Mouse (Mus musculus): ENCODE results near the gene Usp20. TPM values are rescaled to one million over a fixed set of nuclear protein-coding genes. Genes with fewer than 3 reads are reported as not detected.
A peak's percentile ranks its signal among the peaks of the same experiment; 100 is the strongest.
"Not testable (repeated sequence)": the region's sequence is repeated elsewhere in the genome, so short reads cannot be mapped to it uniquely, and the experiment has no call there.

The Usp20 gene
- total RNA-seq (2021) = 10 to 100 TPM; 55.6 to 56.6 TPM
- long read RNA-seq, experiment 1, full-length matches to known transcripts = 13 of 60 reads
- long read RNA-seq, experiment 1, partial matches to known transcripts = 10 of 60 reads
- long read RNA-seq, experiment 1, other reads (novel, unspliced or antisense) = 37 of 60 reads
- long read RNA-seq, experiment 2, full-length matches to known transcripts = 9 of 54 reads
- long read RNA-seq, experiment 2, partial matches to known transcripts = 8 of 54 reads
- long read RNA-seq, experiment 2, other reads (novel, unspliced or antisense) = 37 of 54 reads

DNA sequence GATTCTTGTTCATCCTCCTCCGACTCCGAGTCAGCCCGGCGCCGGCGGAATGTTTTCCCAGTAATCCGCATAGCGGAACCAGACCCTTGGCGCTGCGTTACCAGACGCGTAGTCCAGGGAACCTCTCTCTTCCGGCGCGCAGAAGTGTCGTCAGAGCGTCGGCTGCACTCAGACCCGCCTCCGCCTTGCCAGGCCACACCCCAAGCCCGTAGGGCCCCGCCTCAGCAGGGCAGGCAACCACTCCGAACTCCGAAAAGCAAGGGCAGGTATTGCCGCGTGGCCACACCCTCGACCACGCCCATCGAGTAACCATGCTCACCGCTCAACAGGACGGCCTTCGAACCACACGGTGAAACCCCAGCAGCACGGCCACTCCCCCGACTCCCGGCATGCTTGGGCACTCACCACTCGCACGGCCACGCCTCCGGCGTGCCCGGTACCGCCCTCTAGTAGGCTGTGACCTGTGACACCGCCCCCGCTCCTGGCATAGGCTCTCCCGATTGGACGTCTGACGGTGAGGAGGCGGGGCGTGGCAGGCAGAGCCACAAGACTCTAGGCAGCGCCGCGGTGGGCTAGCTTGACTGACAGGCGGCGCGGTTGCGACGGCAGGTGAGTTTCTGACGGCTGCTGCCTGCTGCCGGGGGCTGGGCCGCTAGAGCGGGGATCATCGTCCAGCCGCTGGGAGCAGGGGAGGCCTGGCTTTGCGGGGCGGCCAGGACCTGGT is at the start of gene Usp20, which contains the start of gene BC005624:
Usp20 (plus strand) TSS at position 490 of the 724 bp plus-strand sequence.
BC005624 (minus strand) TSS at position 412 of the 724 bp plus-strand sequence.
- DNase-seq = peak; percentile 99
- intact Hi-C loops (cut with DNase I) = no loop called here

DNA sequence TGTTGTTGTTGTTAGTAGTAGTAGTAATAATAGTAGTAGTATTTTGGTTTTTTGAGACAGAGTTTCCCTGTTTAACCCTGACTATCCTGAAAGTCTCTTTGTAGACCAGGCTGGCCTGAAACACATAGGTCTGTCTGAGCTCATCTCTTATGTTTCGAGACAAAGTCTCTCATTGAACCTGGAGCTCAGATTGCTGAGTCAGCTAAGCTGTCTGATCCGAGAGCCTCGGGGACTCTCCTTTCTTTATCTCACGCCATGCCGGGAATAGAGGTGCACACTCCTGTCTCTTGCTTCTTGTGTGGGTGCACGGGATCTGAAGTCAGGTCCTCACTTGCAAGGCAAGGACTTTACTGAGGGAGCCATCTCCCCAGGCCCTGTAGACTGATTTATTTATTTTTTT is 49.0 kb upstream of the Usp20 start:
- DNase-seq = no peak
- intact Hi-C loops (cut with DNase I) = loop anchor here (5.0 kb wide), 1 partner anchor 101 kb away; the partner anchor contains the start of genes Asb6 and Prrx2

DNA sequence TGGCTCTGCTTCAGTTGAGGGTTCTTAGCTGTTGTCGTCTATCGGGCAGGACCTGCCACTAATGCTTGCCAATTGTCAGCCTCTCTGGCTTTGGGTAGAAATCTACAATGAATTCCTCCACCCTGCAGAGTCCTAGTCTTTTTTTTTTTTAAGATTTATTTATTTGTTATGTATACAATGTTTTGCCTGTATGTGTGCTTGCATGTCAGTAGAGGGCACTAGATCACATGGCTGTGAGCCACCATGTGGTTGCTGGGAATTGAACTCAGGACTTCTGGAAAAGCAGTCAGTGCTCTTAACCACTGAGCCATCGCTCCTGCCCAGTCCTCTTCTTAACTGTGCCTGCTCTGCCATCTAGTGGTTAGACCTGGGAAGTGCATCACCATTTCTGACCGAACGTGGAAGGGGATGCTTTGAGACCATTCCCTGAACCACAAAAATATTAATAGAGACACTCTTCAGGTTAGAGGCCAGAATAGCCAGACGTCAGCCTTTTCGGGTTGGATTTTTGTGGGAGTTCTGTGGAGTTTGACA is 48.1 kb upstream of the Usp20 start:
- DNase-seq = peak; percentile 72 to 85
- intact Hi-C loops (cut with DNase I) = loop anchor here (2.0 to 5.0 kb wide), 2 partner anchors 43 to 102 kb away; partner anchors contain the start of genes Asb6 and Prrx2

DNA sequence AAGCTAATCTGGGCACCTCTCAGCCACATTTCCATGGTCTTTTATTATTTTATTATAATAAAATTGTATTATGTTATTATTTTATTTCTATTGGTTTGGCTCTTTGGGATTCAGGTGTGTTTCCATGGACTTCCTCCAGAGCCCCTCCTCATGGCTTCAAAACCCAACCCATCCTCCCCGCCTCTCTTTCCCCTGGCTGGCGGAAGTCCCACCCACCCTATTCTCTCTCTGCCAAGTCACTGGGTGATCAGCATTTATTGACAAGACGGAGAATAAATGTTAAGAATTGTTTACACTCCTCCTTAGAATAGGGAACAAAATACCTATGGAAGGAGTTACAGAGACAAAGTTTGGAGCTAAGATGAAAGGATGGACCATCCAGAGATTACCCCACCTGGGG is 45.3 kb upstream of the Usp20 start:
- intact Hi-C loops (cut with DNase I) = loop anchor here (5.0 kb wide), 1 partner anchor 500 kb away; no protein-coding TSS in a partner anchor
- DNase-seq = no peak

DNA sequence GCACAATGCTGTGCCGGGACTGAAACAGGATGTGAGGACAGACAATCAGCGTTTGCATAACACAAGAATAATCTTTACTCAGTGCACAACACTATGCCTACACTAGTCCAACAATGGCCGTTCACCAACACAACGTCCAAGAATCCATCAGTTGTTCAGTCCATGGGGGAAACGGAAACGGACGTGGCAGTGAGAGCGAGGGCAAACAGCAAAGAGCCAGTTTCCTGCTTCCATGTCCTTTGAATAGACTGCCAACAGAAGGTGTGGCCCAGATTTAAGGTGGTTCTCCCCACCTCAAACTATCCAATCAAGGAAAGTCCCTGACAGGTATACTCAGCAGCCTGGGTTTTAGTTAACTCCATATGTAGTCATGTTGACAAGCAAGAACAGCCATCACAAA is 44.3 kb upstream of the Usp20 start:
- intact Hi-C loops (cut with DNase I) = loop anchor here (5.0 kb wide), 1 partner anchor 500 kb away; no protein-coding TSS in a partner anchor
- DNase-seq = no peak

DNA sequence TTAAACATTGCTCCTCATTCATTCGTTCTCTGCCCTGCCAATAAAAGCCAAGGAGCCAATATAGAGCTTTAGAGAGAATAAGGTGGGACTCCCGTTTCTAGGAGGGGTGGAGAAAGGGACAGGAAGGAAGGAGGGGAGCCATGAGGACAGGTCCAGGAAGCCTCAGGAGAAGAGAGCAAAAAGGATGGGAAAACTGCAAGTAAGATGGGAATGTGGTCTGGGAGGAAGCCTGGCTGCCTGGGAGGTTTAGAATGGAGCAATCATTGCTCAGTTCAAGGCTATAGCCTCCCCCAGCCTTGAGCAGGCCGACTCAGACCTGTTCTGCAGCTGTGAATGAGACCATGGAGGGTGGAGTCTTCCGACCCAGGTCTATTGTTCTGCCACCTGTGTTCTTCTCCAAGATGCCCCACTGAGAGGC is 43.5 kb upstream of the Usp20 start:
- intact Hi-C loops (cut with DNase I) = loop anchor here (5.0 kb wide), 1 partner anchor 501 kb away; no protein-coding TSS in a partner anchor
- DNase-seq = no peak

DNA sequence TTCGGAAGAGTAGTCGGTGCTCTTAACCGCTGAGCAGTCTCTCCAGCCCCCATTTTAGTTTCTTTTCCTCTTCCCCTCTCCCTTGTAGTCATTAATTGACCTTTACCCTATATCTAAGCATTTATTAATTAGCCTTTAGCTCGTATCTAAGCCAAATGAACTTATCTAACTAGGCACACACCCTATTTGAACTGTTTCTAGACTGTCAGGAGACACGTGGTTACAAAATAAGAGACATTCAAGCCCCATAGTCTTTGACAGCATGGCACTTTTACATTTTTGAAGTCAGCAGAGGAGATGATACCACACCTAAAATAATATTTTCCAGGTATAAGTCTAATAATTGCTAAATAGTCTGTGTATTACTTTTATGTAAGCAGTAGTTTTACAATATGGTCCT is 40.5 kb upstream of the Usp20 start:
- intact Hi-C loops (cut with DNase I) = no loop called here
- DNase-seq = no peak

DNA sequence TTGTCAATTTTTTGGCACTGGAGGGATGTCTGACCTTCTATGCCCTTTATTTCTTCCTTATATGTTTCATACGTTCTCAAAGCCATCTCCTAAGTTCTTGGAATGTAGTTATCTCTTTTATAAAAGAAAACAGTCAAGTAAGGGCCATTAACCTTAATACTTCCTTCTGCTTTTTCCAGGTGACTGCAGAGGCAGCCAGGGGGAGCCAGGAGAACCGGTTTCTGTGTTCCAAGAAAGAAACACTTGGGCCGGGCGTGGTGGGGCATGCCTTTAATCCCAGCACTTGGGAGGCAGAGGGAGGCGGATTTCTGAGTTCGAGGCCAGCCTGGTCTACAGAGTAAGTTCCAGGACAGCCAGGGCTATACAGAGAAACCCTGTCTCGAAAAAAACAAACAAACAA is 40.0 kb upstream of the Usp20 start:
- DNase-seq; intact Hi-C loops (cut with DNase I): not testable (repeated sequence)

DNA sequence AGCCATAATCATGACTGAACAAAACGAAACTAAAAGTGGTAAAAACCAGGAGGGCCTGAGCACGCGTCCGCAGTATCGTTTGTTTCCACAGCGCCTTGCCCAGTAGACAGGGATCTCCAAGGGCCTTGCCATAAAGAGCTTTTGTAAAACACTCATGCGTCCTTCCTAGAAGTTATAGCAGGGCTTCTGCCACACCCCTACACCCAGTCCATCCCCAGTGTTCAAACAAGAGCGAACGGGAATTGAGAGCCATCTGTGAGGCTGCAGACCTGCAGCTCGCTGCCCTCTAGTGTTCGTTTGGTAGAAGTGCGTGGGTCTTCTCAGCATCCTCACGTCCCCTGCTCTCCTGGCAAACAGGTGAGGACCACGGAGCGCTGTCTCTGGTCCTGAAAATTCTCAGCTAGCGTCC is 39.5 kb upstream of the Usp20 start:
- DNase-seq = peak; percentile 41 to 66
- intact Hi-C loops (cut with DNase I) = no loop called here

DNA sequence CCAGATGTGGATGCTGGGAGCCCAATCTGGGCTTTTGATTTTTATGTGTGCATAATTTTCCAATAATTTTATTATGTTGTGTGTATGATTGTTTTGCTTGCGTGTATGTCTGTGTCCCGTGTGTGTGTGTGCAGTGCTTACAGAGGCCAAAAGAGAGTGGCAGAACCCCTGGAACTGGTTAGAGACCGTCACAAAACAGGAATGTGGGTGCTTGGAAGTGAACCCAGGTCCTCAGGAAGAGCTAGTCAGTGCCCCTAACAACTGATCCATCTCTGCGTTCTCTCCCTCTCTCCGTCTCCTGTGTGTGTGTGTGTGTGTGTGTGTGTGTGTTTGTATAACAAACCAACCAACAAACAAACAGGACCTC is 29.6 kb upstream of the Usp20 start:
- DNase-seq = no peak
- intact Hi-C loops (cut with DNase I) = no loop called here

DNA sequence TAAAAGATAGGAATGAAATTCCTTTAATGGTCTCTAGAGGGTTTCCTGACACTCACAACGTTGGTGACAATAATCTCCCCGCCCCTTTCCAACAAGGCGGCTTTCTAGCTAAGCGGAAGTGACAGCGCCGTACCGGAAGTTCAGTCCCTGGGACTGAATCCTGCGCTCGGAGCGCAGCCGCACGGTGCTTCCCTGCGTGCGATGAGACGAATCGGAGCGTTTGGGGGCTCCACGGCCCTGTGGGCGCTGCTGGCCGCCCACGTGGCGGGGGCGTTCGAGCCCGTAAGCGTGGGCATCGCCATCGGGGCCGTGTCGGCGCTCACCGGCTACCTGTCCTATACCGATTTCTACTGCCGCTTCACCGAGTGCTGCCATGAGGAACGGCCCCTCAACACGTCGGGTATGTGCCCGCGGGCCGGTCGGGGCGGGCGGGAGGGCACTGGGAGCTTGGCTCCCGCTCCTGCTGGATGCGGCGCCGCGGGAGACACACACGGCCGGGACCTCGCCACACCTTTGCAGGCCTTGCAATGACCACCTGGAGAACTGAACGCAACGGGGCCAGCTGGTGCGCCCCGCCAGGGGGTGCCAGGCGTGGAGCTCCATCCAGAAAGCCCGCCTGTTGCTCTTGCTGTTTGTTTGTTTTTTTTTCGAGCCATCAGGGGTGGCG is 29.1 kb upstream of the Usp20 start, which contains the start of gene Tor1b:
Tor1b (plus strand) TSS at position 136 of the 667 bp plus-strand sequence.
- intact Hi-C loops (cut with DNase I) = no loop called here
- peak; percentile 80 to 86 for DNase-seq

DNA sequence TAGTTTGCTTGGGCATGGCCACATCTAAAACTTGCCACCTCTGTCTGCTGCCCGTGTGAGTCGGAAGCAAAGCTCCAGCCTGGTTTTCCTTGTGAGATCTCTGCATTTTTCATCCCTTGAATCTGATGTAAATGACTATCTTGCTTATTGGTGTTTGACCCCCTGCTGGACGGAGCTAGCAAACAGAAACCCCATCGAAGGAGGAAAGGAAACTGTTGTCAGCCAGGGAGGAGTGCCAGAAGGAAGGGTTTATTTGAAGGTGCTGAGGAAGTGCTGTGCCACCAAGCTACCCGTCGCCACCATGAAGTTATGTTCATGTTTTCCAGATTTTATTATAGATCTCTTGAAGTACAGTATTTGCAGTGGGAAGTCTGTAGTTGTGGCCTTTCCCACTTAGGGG is 27.3 kb upstream of the Usp20 start:
- intact Hi-C loops (cut with DNase I) = no loop called here
- no peak for DNase-seq

DNA sequence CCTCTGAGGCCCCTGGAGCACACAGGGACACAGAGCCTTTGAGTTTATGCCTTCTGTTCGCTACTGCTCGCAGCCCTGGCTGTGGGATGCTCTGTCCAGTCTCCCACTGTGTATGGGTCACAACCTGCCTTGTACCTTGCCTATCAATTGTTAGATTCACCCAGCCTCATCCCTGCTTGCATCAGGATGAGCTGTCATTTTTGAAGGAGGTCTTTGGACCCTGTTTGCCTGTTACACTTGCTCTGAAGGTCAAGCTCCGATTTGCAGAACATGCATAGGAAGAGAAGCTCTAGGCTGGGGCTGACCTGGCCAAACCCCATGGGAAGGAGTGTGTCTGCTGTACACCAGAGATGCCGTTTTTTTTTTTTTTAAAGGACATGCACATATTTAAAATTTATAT is 24.6 kb upstream of the Usp20 start:
- intact Hi-C loops (cut with DNase I) = no loop called here
- DNase-seq = no peak

DNA sequence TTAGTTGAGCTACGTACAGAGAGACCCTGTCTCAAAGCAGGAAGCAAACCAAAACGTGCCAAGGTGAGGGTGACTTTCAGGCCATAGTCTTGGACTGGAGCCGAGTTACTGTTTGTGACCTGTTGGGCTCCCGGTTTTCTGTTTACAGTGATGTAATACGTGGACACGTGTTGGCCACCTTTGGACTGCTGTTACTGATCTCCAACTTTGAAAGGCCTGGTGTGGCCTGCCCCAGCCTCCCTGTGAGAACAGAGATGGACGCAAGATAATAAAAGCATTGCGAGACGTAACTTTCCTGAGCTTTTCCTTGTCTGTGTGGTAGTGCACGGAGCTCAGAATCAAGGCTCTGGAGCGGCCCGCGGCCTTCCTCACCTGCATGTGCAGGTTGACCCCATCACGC is 23.4 kb upstream of the Usp20 start:
- DNase-seq = no peak
- intact Hi-C loops (cut with DNase I) = no loop called here

DNA sequence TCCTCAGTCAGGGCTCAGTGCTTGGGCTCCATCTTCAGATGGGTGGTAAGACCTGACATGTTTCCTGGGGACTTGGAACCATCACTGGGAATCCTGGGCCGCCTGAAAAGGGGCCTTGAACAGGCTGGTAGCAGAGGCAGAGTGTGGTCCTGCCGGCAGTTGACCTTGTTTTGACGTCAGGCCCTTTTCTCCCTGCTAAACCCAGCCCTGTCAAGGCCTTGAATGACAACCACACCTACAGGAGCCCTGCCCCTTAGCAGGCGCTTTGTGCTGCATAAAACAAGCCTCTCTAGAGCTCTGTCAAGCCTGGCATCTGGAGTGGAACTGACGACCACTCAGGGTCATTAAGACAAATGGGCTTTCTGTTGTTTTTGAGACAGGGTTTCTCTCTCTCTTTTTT is 22.2 kb upstream of the Usp20 start:
- intact Hi-C loops (cut with DNase I) = no loop called here
- DNase-seq = no peak

DNA sequence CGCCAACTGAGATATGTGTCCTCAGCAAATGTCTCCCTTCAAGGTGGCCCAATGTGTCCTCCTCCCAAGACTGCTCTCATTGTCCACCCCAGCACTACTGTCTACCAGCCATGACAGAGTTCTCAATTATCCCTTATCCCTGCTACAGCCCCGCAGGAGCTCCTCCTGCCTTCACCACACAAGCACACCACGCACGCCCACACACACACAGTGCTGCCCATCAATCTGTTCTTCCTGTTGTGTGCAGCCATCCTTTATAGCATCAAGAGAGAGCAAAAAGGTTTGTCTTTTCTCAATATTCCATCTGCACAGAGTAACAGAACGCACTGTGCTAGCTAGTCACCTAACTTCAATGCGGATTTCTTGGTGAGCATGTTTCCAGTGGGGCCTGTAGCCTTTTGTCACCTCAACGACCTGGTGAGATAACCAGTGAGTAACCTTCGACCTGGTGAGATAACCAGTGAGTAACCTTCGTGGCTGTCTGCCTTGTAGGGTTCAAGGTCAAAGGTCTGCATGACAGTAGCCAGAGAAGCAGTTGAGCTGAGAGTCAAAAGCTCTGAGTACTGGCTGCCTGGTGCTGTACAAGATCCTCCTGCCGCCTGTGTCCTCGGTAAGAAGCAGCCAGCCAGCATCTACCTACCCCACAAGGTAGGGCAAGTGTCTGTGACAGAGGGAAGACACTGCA is 19.4 kb upstream of the Usp20 start:
- no peak for DNase-seq

DNA sequence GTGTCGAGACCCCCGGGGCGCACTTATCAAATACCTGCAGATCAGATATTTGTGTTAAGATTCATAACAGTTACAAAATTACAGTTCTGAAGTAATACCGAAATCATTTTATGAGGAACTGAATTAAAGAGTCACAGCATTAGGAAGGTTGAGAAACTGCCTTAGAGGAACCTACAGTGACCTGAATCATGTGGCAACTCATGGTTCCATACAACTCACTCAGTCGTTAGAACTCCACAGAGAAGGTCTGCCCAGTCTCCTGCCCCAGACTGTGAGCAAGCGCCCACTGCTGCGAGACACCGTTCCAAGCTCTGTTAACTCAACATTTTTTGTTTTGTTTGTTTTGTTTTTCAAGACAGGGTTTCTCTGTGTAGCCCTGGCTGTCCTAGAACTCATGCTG is 16.5 kb upstream of the Usp20 start:
- intact Hi-C loops (cut with DNase I) = no loop called here
- no peak for DNase-seq

More for the DNA sequence above, 19.4 kb upstream of the Usp20 start:
- intact Hi-C loops (cut with DNase I) = no loop called here

DNA sequence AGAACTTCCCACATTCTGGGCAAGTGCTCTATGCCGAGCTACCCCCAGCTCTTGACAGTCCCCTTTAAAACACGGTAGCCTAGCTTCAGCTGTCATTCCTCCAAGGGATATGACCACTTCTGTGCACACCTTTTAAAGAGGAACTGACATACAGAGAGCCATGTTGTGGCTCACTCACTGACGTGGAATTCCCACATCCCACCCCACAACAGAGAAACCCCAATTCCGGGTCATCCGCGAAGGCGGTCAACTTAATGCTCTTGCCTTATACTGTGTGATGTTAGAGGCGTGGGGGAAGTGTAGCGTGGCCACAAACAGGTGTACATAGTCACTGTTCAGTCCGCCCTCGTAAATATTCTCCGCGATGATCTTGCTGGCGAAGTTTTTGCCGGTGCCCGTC is 15.3 kb upstream of the Usp20 start:
- no peak for DNase-seq
- intact Hi-C loops (cut with DNase I) = no loop called here

DNA sequence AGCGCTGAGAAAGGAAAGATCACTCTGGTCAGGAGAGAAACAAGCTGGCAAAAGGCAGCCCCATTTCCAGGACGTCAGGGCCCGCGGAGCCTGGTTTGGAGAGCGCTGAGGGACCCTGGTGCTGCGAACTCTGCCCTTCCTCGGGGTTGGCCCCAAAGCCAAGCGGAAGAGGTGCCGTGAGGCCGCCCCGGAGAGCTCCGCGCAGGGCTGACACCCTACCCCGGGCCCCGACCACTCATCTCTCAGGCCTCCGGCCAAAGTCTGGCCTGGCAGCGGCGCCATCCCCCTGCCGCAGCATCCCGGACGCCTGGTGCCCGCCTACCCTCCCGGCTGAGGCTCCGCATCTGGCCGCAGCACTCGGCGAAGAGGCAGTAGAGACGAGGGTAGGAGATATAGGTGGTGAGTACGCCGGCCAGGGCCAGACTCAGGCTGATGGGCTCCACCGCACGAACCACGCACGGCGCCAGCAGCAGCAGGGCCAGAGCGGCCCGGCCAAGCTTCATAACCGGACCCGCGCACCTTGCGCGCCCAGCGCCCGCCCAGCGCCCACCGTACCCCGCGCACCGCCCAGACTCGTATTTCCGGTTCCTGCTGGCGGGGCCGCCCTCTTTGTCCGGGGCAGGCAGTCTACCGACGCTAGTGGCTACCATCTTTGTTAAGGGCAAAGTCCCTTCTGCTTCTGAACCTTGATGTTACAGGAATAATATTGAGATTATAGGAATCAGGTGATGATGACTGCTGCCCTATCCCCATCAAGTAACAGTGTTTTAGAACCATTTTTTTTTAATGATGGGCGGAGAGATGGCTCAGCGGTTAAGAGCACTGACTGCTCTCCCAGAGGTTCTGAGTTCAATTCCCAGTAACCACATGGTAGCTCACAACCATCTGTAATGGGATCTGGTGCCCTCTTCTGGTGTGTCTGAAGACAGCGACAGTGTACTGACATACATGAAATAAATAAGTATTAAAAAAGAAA is 14.4 kb upstream of the Usp20 start, which contains the start of gene Tor1a:
Tor1a (minus strand) TSS at position 582 of the 976 bp plus-strand sequence.
- peak; percentile 89 to 91 for DNase-seq
- intact Hi-C loops (cut with DNase I) = no loop called here
